Mouse (Mus musculus) G1E (cell line): Measurements from ENCODE around the gene 1700029P11Rik. TPM values are rescaled to one million over a fixed set of nuclear protein-coding genes. Genes with fewer than 3 reads are reported as not detected.

ENCODE experiments used
- ATAC-seq: 2 replicates; pipeline ENCODE4 v1.8.0; 2016; ENCODE audit warnings: mild to moderate bottlenecking; ENCODE audit not compliant: insufficient number of reproducible peaks, poor library complexity, low FRiP score, severe bottlenecking; ENCODE audit errors: extremely low read depth
- DNase-seq: peaks from one replicate; pipeline ENCODE4 v3.0.0; 2012; ENCODE audit warnings: low spot score
- H3K27me3 ChIP-seq: 2 replicates; pipeline ENCODE4 v1.6.1; 2012; ENCODE audit warnings: mild to moderate bottlenecking, low read length, inconsistent platforms; ENCODE audit not compliant: insufficient read depth
- H3K36me3 ChIP-seq: replicated peaks from 2 replicates; pipeline ENCODE3; 2012; ENCODE audit warnings: mild to moderate bottlenecking, inconsistent platforms
- H3K4me1 ChIP-seq: 2 replicates; pipeline ENCODE4 v1.6.1; 2012; ENCODE audit warnings: low read depth, low read length, inconsistent platforms, mixed read lengths; ENCODE audit not compliant: insufficient read depth
- H3K4me3 ChIP-seq: 2 replicates; pipeline ENCODE4 v1.5.1; 2012; ENCODE audit warnings: low read depth, mild to moderate bottlenecking, inconsistent platforms, low read length, moderate library complexity, mixed read lengths
- H3K9me3 ChIP-seq: replicated peaks from 2 replicates; pipeline ENCODE4 v1.6.1; 2012; ENCODE audit warnings: inconsistent platforms
- CTCF ChIP-seq: IDR thresholded peaks from 2 replicates; pipeline ENCODE4 v1.5.1; 2012; ENCODE audit warnings: low read depth, low read length, inconsistent platforms, mixed read lengths
- GATA1 ChIP-seq: IDR thresholded peaks from 2 replicates; pipeline ENCODE4 v1.6.1; 2012; ENCODE audit warnings: borderline replicate concordance, low read length, inconsistent platforms, mixed read lengths
- GATA2 ChIP-seq: IDR thresholded peaks from 2 replicates; pipeline ENCODE4 v1.6.1; 2012; ENCODE audit warnings: low read depth, low read length, inconsistent platforms, borderline replicate concordance
- POLR2AphosphoS5 ChIP-seq: IDR thresholded peaks from 2 replicates; pipeline ENCODE4 v1.6.1; 2012; ENCODE audit warnings: low read depth, low read length, inconsistent platforms; ENCODE audit not compliant: insufficient replicate concordance
- TAL1 ChIP-seq: conservative IDR thresholded peaks from 2 replicates; pipeline ENCODE4 v1.6.1; 2012; ENCODE audit warnings: low read depth, low read length, inconsistent platforms, mixed read lengths
- polyA plus RNA-seq: library from polyadenylated mRNA; stranded (reverse); fragments of >175 nt; gene quantifications from 2 replicates; pipeline ENCODE4 v1.2.3, GENCODE M21; 2012
- total RNA-seq, 2 experiments: library from RNA; stranded (forward) in 1 of 2; stranded (reverse) in 1 of 2; fragments of 200-1000 nt in 1 of 2; fragments of >200 nt in 1 of 2; fragmentation: Nextera tagmentation in 1 of 2; gene quantifications; 2 replicates each; pipeline ENCODE4 v1.2.3; 2014 to 2017

The 1700029P11Rik gene
- total and polyA plus RNA-seq, 3 experiments, result not detected

- TF ChIP-seq CTCF, result no peak
- no peak for TF ChIP-seq GATA2
- no peak for TF ChIP-seq GATA1
- TF ChIP-seq TAL1, result no peak
- TF ChIP-seq POLR2AphosphoS5, result no peak
- Histone ChIP-seq H3K4me1 (peaks cover 30% of the 10 kb centered on the region), H3K27me3 (no peaks in the 10 kb centered on the region), H3K36me3 (peaks cover 90% of the 10 kb centered on the region), H3K4me3 (no peak overlapping the region), H3K9me3 (no peaks in the 10 kb centered on the region)
- ATAC-seq (no peak), DNase-seq (no peak)
Measured at GRCm38 (mm10) chr15:81955414-81955813, 24.9 kb upstream of the 1700029P11Rik start.

- Histone ChIP-seq H3K4me1 (peaks cover 33% of the 10 kb centered on the region), H3K4me3 (no peak overlapping the region), H3K9me3 (no peaks in the 10 kb centered on the region), H3K27me3 (no peaks in the 10 kb centered on the region), H3K36me3 (peaks cover 80% of the 10 kb centered on the region)
- peak; percentile 72 for TF ChIP-seq CTCF
- TF ChIP-seq GATA1, result no peak
- TF ChIP-seq TAL1, result no peak
- no peak for TF ChIP-seq POLR2AphosphoS5
- no peak for TF ChIP-seq GATA2
- ATAC-seq (no peak), DNase-seq (peak; percentile 67)
Measured at GRCm38 (mm10) chr15:81956457-81956856, 23.9 kb upstream of the 1700029P11Rik start.

DNA sequence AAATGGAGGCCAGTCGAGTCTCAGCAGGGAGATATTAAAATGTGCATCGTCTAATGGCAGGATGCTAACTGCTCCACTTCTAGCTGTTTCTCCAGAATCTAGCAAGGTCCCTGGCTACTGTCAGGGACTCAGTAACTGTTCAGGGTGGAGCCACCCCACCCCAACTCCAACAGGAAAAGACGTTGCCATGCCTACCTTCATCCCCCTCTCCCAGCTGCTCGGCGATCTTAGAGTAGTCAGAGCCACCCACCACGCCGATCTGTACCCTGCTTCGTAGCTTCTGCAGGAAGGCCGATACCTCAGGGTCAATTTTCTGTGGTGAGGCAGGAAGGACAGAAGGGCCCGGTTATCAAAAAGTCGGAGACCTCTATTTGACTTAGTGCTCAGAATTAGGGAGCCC lies 22.7 kb upstream of the 1700029P11Rik start:
- H3K36me3 ChIP-seq, result peaks cover 68% of the 10 kb centered on the region
- no peak for TF ChIP-seq POLR2AphosphoS5
- DNase-seq, result no peak

DNA sequence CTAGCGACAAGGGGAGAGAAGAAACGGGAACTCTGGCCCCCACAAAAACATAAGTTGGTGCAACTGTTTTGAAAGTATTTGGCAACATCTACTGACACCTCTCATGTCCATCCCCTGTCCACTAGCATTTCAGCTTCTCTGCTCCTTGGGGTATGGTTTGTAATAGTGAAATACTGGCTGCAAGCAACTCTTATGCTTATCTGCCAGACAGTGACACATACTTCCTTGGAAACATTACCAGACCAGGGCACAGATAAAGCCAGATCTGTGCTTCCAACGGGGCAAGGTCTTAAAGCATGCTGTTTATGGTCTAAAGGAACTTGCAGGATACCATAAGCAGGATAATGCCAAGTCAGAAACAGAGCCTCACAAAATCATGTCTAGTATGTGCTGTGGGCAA lies 21.4 kb upstream of the 1700029P11Rik start:
- no peak overlapping the region; the same call in 1 of the 2 replicates for H3K4me3 ChIP-seq
- H3K4me1 ChIP-seq, result peaks cover 36% of the 10 kb centered on the region
- DNase-seq (no peak), ATAC-seq (no peak)
- no peak for TF ChIP-seq POLR2AphosphoS5
- TF ChIP-seq TAL1, result no peak
- no peak for TF ChIP-seq CTCF
- TF ChIP-seq GATA2, result no peak
- no peak for TF ChIP-seq GATA1
- peaks cover 55% of the 10 kb centered on the region for H3K36me3 ChIP-seq
- H3K9me3 ChIP-seq, result no peaks in the 10 kb centered on the region
- no peaks in the 10 kb centered on the region for H3K27me3 ChIP-seq

More for the DNA sequence above, 22.7 kb upstream of the 1700029P11Rik start:
- no peaks in the 10 kb centered on the region for H3K27me3 ChIP-seq
- ATAC-seq, result no peak
- no peak overlapping the region for H3K4me3 ChIP-seq
- H3K4me1 ChIP-seq, result peaks cover 36% of the 10 kb centered on the region
- no peaks in the 10 kb centered on the region for H3K9me3 ChIP-seq

DNA sequence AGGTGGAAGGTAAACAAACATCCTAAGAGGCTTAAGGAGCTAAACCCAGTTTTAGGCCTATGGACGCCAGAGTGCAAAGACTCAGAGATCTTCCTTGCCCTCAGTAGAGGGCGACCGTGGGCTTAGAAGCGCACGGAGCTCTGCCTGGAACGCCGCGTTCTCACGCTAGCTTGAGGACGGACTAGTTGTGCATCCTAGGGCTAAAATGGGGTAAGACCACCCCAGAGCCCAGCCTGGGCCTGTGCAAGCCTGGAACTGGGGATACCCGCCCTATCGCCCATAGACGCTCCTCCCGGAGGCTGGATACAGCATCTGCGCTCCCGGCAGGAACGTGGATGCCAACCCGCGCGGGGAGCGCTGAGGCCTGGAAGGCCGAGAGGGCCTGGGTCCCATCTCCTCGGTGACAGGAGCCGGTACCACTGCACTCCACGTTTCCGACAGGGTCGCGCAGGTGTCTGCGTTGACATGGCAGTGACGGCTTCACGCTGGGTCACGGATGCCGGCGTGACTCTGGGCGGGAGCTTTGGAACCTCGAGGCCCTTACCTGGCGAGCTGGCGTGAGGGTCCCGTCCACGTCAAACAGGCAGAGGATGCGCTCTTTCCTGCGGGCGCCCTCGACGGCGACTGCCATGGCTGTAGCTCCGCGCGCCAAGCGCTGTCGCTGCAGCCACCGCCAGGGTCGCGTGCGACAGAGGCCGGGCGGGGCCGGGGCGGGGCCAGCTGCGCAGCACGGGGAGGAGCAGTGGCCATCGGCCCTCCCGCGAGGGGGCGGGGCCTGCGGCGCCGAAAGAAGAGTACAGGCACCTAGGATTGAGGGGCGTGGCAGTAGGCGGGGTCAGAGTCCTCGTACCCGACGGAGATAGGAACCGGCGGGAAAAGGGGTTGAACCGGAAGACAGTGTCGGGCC lies 19.9 kb upstream of the 1700029P11Rik start, which contains the start of gene Pmm1:
Gene Pmm1, minus strand, starts transcription at position 760 of the 907 bp plus-strand sequence.
- Histone ChIP-seq H3K4me3 (peak within 1 kb of the TSS; percentile 90), H3K9me3 (no peaks in the 10 kb centered on the region), H3K36me3 (peaks cover 40% of the 10 kb centered on the region), H3K4me1 (peaks cover 36% of the 10 kb centered on the region), H3K27me3 (no peaks in the 10 kb centered on the region)
- DNase-seq (peak; percentile 96), ATAC-seq (peak; percentile 98)
- TF ChIP-seq TAL1 (no peak), CTCF (peak; percentile 17; the same call in 1 of the 2 replicates)

GRCm38 (mm10) chr15:81961078-81961451 lies 19.3 kb upstream of the 1700029P11Rik start:
- TF ChIP-seq GATA2 (no peak), POLR2AphosphoS5 (no peak), CTCF (no peak), GATA1 (no peak), TAL1 (no peak)
- no peak for DNase-seq
- no peak for ATAC-seq
- Histone ChIP-seq H3K27me3 (no peaks in the 10 kb centered on the region), H3K4me1 (peaks cover 36% of the 10 kb centered on the region), H3K9me3 (no peaks in the 10 kb centered on the region), H3K36me3 (peaks cover 34% of the 10 kb centered on the region), H3K4me3 (peak overlapping the region; percentile 90)
